Mouse (Mus musculus) left cerebral cortex, adult 2 months (tissue): ENCODE data around the gene Btg3. TPM values are rescaled to one million over a fixed set of nuclear protein-coding genes. Genes with fewer than 3 reads are reported as not detected.
A peak's percentile ranks its signal among the peaks of the same experiment; 100 is the strongest.

ENCODE experiments used
- DNase-seq, 2 experiments: peaks; one replicate each; pipeline ENCODE4 v3.0.0; 2021 to 2022; ENCODE audit warnings: low spot score in 2 of 2, mixed read lengths in 1 of 2; ENCODE audit errors: extremely low spot score in 1 of 2
- H3K27ac ChIP-seq: fragments of 200-600 bp; 2 replicates; pipeline ENCODE4 v1.8.1; 2022
- H3K4me3 ChIP-seq: fragments of 200-600 bp; 2 replicates; pipeline ENCODE4 v1.8.1; 2022
- CTCF ChIP-seq: fragments of 200-600 bp; IDR thresholded peaks from 2 replicates; pipeline ENCODE4 v1.8.1; 2022; ENCODE audit warnings: antibody characterized with exemption, mild to moderate bottlenecking, moderate library complexity
- intact Hi-C: fragments of 180-260 bp; cut with DNase I; formaldehyde crosslinking; loops from one replicate; pipeline ENCODE4 v1.15.1; 2025
- total RNA-seq, 2 experiments: library from RNA; stranded (reverse); gene quantifications; 2 replicates each; pipeline ENCODE4 v1.2.3; 2021

The Btg3 gene
- total RNA-seq, 2 experiments from 2014 or later: 13.0 to 13.4 TPM

GRCm38 (mm10) chr16:78313135-78313887, 63.7 kb downstream of the Btg3 start:
- DNase-seq: no peak
- Histone ChIP-seq H3K27ac (no peak overlapping the region), H3K4me3 (peak overlapping the region; percentile 11; the same call in 1 of the 2 replicates)
- no peak for TF ChIP-seq CTCF
- intact Hi-C loops: no loop called here

- no peak overlapping the region for H3K4me3 ChIP-seq
- no peak for DNase-seq
- H3K27ac ChIP-seq: no peak overlapping the region
- no peak for TF ChIP-seq CTCF
- intact Hi-C loops: no loop called here
Measured at GRCm38 (mm10) chr16:78309258-78309657, 67.7 kb downstream of the Btg3 start.

- Histone ChIP-seq H3K4me3 (no peak overlapping the region), H3K27ac (no peak overlapping the region)
- intact Hi-C loops: no loop called here
- no peak for DNase-seq
- TF ChIP-seq CTCF: no peak
Measured at GRCm38 (mm10) chr16:78307476-78308192, 69.4 kb downstream of the Btg3 start.

GRCm38 (mm10) chr16:78306606-78307005, 70.4 kb downstream of the Btg3 start:
- DNase-seq: no peak
- Histone ChIP-seq H3K27ac (no peak overlapping the region), H3K4me3 (no peak overlapping the region)
- intact Hi-C loops: no loop called here
- TF ChIP-seq CTCF: no peak

- Histone ChIP-seq H3K4me3 (no peak overlapping the region), H3K27ac (no peak overlapping the region)
- no peak for TF ChIP-seq CTCF
- intact Hi-C loops: no loop called here
- no peak for DNase-seq
Measured at GRCm38 (mm10) chr16:78305606-78306100, 71.3 kb downstream of the Btg3 start.

- H3K27ac ChIP-seq: peak overlapping the region; percentile 88
- peak overlapping the region; percentile 86 for H3K4me3 ChIP-seq
- no peak for TF ChIP-seq CTCF
- intact Hi-C loops: loop anchor here (2.0 to 5.0 kb wide), 2 partner anchors 14 to 65 kb away; no protein-coding TSS in a partner anchor
- DNase-seq: peak; percentile 37 to 46
Measured at GRCm38 (mm10) chr16:78302678-78303050, 74.3 kb downstream of the Btg3 start.

DNA sequence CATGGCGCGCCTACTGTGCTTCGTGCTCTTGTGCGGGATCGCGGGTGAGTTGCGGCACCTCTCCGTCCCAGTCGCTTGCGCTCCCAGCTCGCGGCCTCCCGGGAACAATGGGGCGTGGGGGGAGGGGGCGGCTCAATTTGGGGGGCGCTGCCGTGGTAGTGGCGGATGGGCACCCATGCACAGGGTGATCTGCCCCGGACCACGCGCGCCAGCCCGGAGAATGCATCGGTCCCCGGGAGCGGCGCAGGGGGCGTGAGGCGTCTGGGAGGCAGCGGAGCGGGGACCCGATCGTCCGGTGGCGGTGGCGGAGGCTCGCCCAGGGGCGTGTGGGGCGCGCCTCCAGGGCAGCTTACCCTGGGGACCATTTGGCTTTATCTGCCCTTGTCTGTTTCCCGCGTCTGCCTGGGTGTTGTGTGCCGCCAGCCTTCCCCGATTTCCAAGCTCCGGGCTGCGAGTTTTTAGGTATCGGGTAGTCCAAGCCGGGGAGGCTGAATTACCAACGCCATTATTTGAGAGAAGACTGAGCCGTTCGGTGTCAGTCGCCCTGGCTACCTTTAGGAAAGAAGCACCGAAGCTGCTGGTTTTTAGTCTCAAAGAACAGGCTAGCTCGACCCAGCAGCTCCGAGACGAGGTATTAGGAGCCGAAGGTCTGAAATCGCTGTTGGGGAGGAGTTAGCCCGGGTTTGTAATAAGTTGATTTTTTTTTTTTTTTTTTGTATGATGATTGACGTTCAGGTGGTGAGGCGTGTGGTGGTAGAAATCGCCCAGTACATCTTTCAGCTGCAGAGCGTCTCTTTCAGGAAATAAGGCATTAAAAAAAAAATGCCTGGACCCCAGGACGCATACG, 74.9 kb downstream of the Btg3 start:
- TF ChIP-seq CTCF: no peak
- DNase-seq: peak in 1 of 2 experiments; percentile 40
- intact Hi-C loops: loop anchor here (2.0 to 5.0 kb wide), 2 partner anchors 15 to 65 kb away; no protein-coding TSS in a partner anchor
- Histone ChIP-seq H3K27ac (peak overlapping the region; percentile 88), H3K4me3 (peak overlapping the region; percentile 86)

GRCm38 (mm10) chr16:78301183-78301830, 75.7 kb downstream of the Btg3 start, which contains the start of gene Cxadr:
TSS of gene Cxadr (plus strand) at chr16:78301489.
- TF ChIP-seq CTCF: no peak
- intact Hi-C loops: loop anchor here (5.0 kb wide), 1 partner anchor 64 kb away; no protein-coding TSS in a partner anchor
- DNase-seq: peak; percentile 84 to 88
- Histone ChIP-seq H3K4me3 (peak within 1 kb of the TSS; percentile 86), H3K27ac (peak within 1 kb of the TSS; percentile 88)

DNA sequence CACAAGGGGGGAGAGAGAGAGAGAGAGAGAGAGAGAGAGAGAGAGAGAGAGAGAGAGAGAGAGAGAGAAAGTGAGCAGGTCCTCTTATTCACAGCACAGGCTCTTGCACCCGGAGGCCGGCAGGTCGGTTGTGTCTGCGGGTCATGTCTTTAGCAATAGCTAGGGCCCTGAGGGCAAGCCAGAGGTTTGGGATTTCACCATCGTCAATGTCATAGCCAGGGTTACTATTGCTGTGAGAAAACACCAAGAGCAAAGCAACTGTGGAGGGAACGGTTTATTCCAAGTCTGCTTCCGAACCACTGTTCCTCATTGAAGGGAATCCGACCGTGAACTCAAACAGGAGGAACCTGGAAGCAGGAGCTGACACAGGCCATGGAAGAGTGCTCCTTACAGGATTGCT, 80.9 kb downstream of the Btg3 start:
- no peak for DNase-seq
- intact Hi-C loops: no loop called here
- H3K4me3 ChIP-seq: no peak overlapping the region
- H3K27ac ChIP-seq: no peak overlapping the region
- TF ChIP-seq CTCF: no peak

DNA sequence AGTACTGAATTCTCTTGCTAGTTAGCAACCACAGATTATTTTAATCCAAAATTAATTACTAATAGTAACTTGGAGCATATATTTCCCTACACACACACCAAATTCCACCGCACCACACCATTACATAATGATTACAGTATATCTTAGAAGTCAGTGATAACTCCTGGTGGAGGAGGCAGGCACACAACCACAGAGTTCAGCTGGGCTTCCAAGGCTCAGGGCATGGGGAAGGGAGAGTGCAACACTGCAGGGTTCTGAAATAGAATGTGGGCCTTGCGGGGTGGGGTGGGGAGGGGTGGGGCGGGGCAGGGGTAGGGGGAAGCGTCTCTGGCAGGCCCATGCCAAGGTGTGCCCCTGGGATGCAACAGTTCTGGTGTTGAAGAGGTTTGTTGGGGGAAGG, 81.4 kb downstream of the Btg3 start:
- no peak for TF ChIP-seq CTCF
- Histone ChIP-seq H3K4me3 (no peak overlapping the region), H3K27ac (no peak overlapping the region)
- DNase-seq: no peak
- intact Hi-C loops: no loop called here

GRCm38 (mm10) chr16:78294606-78295275, 82.3 kb downstream of the Btg3 start:
- no peak for DNase-seq
- TF ChIP-seq CTCF: no peak
- H3K27ac ChIP-seq: no peak overlapping the region
- H3K4me3 ChIP-seq: no peak overlapping the region
- intact Hi-C loops: no loop called here
